Mouse (Mus musculus) testis, adult 2 months (tissue): ENCODE measurements around the gene Bri3. TPM values are rescaled to one million over a fixed set of nuclear protein-coding genes. Genes with fewer than 3 reads are reported as not detected.

Experiments
- H3K27ac ChIP-seq: fragments of 200-500 bp; 2 replicates; pipeline ENCODE4 v1.5.1; 2012; ENCODE audit warnings: low read depth, low read length; ENCODE audit not compliant: control insufficient read depth, insufficient read depth
- H3K27me3 ChIP-seq: fragments of 200-500 bp; 2 replicates; pipeline ENCODE4 v1.6.1; 2012; ENCODE audit warnings: mild to moderate bottlenecking, low read length, moderate library complexity; ENCODE audit not compliant: control insufficient read depth, insufficient read depth
- H3K36me3 ChIP-seq: fragments of 200-500 bp; 2 replicates; pipeline ENCODE4 v1.6.1; 2012; ENCODE audit warnings: mild to moderate bottlenecking, low read length; ENCODE audit not compliant: control insufficient read depth, insufficient read depth
- H3K4me1 ChIP-seq: fragments of 200-500 bp; 2 replicates; pipeline ENCODE4 v1.6.1; 2012; ENCODE audit warnings: low read length; ENCODE audit not compliant: control insufficient read depth, insufficient read depth
- H3K4me3 ChIP-seq: fragments of 200-500 bp; 2 replicates; pipeline ENCODE4 v1.5.1; 2012; ENCODE audit warnings: low read depth, mild to moderate bottlenecking, low read length, moderate library complexity, mixed read lengths; ENCODE audit not compliant: control insufficient read depth
- CTCF ChIP-seq: fragments of 200-500 bp; IDR thresholded peaks from 2 replicates; pipeline ENCODE4 v1.5.1; 2012; ENCODE audit warnings: low read depth, mild to moderate bottlenecking, inconsistent platforms, low read length, moderate library complexity; ENCODE audit not compliant: control insufficient read depth, insufficient read depth, insufficient replicate concordance
- POLR2A ChIP-seq: fragments of 200-500 bp; IDR thresholded peaks from 2 replicates; pipeline ENCODE4 v1.6.1; 2012; ENCODE audit warnings: low read depth, mild to moderate bottlenecking, inconsistent platforms, low read length, moderate library complexity; ENCODE audit not compliant: control insufficient read depth
- polyA plus RNA-seq: library from polyadenylated mRNA; depleted of rRNA; stranded (reverse); fragments of >200 nt; gene quantifications from 2 replicates; pipeline ENCODE4 v1.2.3, GENCODE M21; 2012

Gene Bri3
- polyA plus RNA-seq, 1 experiment, result 174 TPM

- H3K4me1 ChIP-seq, result peaks cover 3% of the 10 kb centered on the region; the same call in 1 of the 2 replicates
- H3K36me3 ChIP-seq, result no peaks in the 10 kb centered on the region
- no peaks in the 10 kb centered on the region for H3K27me3 ChIP-seq
- TF ChIP-seq CTCF, result no peak
- TF ChIP-seq POLR2A, result no peak
- H3K4me3 ChIP-seq, result no peak overlapping the region
- H3K27ac ChIP-seq, result no peak overlapping the region
Measured at GRCm38 (mm10) chr5:144406256-144406655, 162.0 kb downstream of the Bri3 start.

GRCm38 (mm10) chr5:144410666-144411065, 166.4 kb downstream of the Bri3 start:
- H3K27me3 ChIP-seq, result no peaks in the 10 kb centered on the region
- no peak overlapping the region for H3K27ac ChIP-seq
- no peak for TF ChIP-seq CTCF
- no peak for TF ChIP-seq POLR2A
- no peaks in the 10 kb centered on the region for H3K36me3 ChIP-seq
- H3K4me1 ChIP-seq, result peaks cover 3% of the 10 kb centered on the region; the same call in 1 of the 2 replicates
- H3K4me3 ChIP-seq, result no peak overlapping the region

- Histone ChIP-seq H3K27me3 (no peaks in the 10 kb centered on the region), H3K4me1 (peaks cover 3% of the 10 kb centered on the region; the same call in 1 of the 2 replicates), H3K4me3 (no peak overlapping the region), H3K27ac (no peak overlapping the region), H3K36me3 (no peaks in the 10 kb centered on the region)
- TF ChIP-seq POLR2A (no peak), CTCF (no peak)
Measured at GRCm38 (mm10) chr5:144411702-144412101, 167.5 kb downstream of the Bri3 start.

- Histone ChIP-seq H3K4me3 (no peak overlapping the region), H3K4me1 (peaks cover 3% of the 10 kb centered on the region; the same call in 1 of the 2 replicates), H3K36me3 (no peaks in the 10 kb centered on the region), H3K27ac (no peak overlapping the region), H3K27me3 (no peaks in the 10 kb centered on the region)
- TF ChIP-seq CTCF, result no peak
- TF ChIP-seq POLR2A, result no peak
Measured at GRCm38 (mm10) chr5:144412781-144413180, 168.5 kb downstream of the Bri3 start.

- no peak for TF ChIP-seq POLR2A
- TF ChIP-seq CTCF, result no peak
- no peaks in the 10 kb centered on the region for H3K27me3 ChIP-seq
- peak overlapping the region; percentile 3; the same call in 1 of the 2 replicates for H3K4me3 ChIP-seq
- H3K36me3 ChIP-seq, result no peaks in the 10 kb centered on the region
- H3K27ac ChIP-seq, result no peak overlapping the region
- H3K4me1 ChIP-seq, result peaks cover 9% of the 10 kb centered on the region
Measured at GRCm38 (mm10) chr5:144418456-144418855, 174.2 kb downstream of the Bri3 start.

- no peak overlapping the region for H3K4me3 ChIP-seq
- H3K27ac ChIP-seq, result no peak overlapping the region
- H3K27me3 ChIP-seq, result no peaks in the 10 kb centered on the region
- TF ChIP-seq POLR2A, result no peak
- TF ChIP-seq CTCF, result no peak
- no peaks in the 10 kb centered on the region for H3K36me3 ChIP-seq
- H3K4me1 ChIP-seq, result peaks cover 9% of the 10 kb centered on the region
Measured at GRCm38 (mm10) chr5:144420001-144420400, 175.8 kb downstream of the Bri3 start.

- Histone ChIP-seq H3K27me3 (no peaks in the 10 kb centered on the region), H3K27ac (no peak overlapping the region), H3K4me1 (no peaks in the 10 kb centered on the region), H3K4me3 (no peak overlapping the region), H3K36me3 (no peaks in the 10 kb centered on the region)
- TF ChIP-seq POLR2A (no peak), CTCF (no peak)
Measured at GRCm38 (mm10) chr5:144426697-144427096, 182.5 kb downstream of the Bri3 start.

GRCm38 (mm10) chr5:144427861-144428260, 183.6 kb downstream of the Bri3 start:
- H3K4me1 ChIP-seq, result no peaks in the 10 kb centered on the region
- no peak for TF ChIP-seq CTCF
- TF ChIP-seq POLR2A, result no peak
- no peak overlapping the region for H3K4me3 ChIP-seq
- H3K36me3 ChIP-seq, result no peaks in the 10 kb centered on the region
- H3K27ac ChIP-seq, result no peak overlapping the region
- H3K27me3 ChIP-seq, result no peaks in the 10 kb centered on the region
